Mouse (Mus musculus) cerebral cortex, adult 2 months (tissue): ENCODE data around the gene Best1.

Experiments
- WGBS: fragments of 180-500 bp; shearing (Covaris S2); methylation state at CpG from one replicate; pipeline ENCODE4 v1.1.7; 2018; 5-methylcytosine and 5-hydroxymethylcytosine counted together

Gene Best1

GRCm38 (mm10) chr19:10001206-10001969 lies at the start of gene Best1, which contains the start of gene Rab3il1:
Best1 (minus strand) TSS chr19:10001633.
Rab3il1 (plus strand) TSS chr19:10001669.
- WGBS, result 80% methylated on average over 7 of the region's 7 CpGs

GRCm38 (mm10) chr19:10050438-10050837 lies 49.0 kb upstream of the Best1 start:
- WGBS, result 92% methylated on average over 2 of the region's 2 CpGs

GRCm38 (mm10) chr19:10046983-10047382 lies 45.5 kb upstream of the Best1 start:
- 34% methylated on average over 3 of the region's 3 CpGs for WGBS

GRCm38 (mm10) chr19:10046346-10046745 lies 44.9 kb upstream of the Best1 start:
- WGBS, result 55% methylated on average over 4 of the region's 4 CpGs

- whole genome bisulfite sequencing, result 61% methylated on average over 2 of the region's 2 CpGs
These were observed 44.3 kb upstream of the Best1 start for GRCm38 (mm10) chr19:10045707-10046106.

- WGBS, result 55% methylated on average over 4 of the region's 4 CpGs
These were observed 41.4 kb upstream of the Best1 start for GRCm38 (mm10) chr19:10042816-10043215.

- WGBS, result 30% methylated on average over 6 of the region's 6 CpGs
These were observed 40.8 kb upstream of the Best1 start for GRCm38 (mm10) chr19:10042232-10042631.

- WGBS, result under 1% methylated on average over 67 of the region's 69 CpGs
These were observed 40.1 kb upstream of the Best1 start, which contains the start of gene Fads3 for GRCm38 (mm10) chr19:10041388-10042148. Fads3 (plus strand) TSS chr19:10041569.

GRCm38 (mm10) chr19:10040866-10041387 lies 39.5 kb upstream of the Best1 start:
- 10% methylated on average over 20 of the region's 20 CpGs for WGBS

- 91% methylated on average over 2 of the region's 2 CpGs for WGBS
These were observed 38.2 kb upstream of the Best1 start for GRCm38 (mm10) chr19:10039615-10040014.

GRCm38 (mm10) chr19:10038910-10039309 lies 37.5 kb upstream of the Best1 start:
- 30% methylated on average over 3 of the region's 3 CpGs for WGBS

- WGBS, result 79% methylated on average over 3 of the region's 3 CpGs
These were observed 36.9 kb upstream of the Best1 start for GRCm38 (mm10) chr19:10038364-10038763.

GRCm38 (mm10) chr19:10037534-10037933 lies 36.1 kb upstream of the Best1 start:
- 75% methylated on average over 2 of the region's 2 CpGs for WGBS

GRCm38 (mm10) chr19:10034785-10035447 lies 33.5 kb upstream of the Best1 start:
- 72% methylated on average over 8 of the region's 8 CpGs for WGBS

GRCm38 (mm10) chr19:10034356-10034755 lies 32.9 kb upstream of the Best1 start:
- 91% methylated on average over 5 of the region's 5 CpGs for WGBS

GRCm38 (mm10) chr19:10033211-10033973 lies 32.0 kb upstream of the Best1 start:
- 27% methylated on average over 8 of the region's 8 CpGs for WGBS

GRCm38 (mm10) chr19:10029746-10030145 lies 28.3 kb upstream of the Best1 start:
- WGBS, result 73% methylated on average over 2 of the region's 2 CpGs

GRCm38 (mm10) chr19:10025169-10025875 lies 23.9 kb upstream of the Best1 start:
- 38% methylated on average over 8 of the region's 8 CpGs for WGBS

- WGBS, result 64% methylated on average over 9 of the region's 9 CpGs
These were observed 21.9 kb upstream of the Best1 start for GRCm38 (mm10) chr19:10023304-10023758.
